Mouse (Mus musculus) urinary bladder, adult 2 months (tissue): Measurements from ENCODE around the gene Rad51d. TPM values are rescaled to one million over a fixed set of nuclear protein-coding genes. Genes with fewer than 3 reads are reported as not detected.

ENCODE experiments used
- DNase-seq: peaks from one replicate; pipeline ENCODE4 v3.0.0; 2022; ENCODE audit warnings: low spot score
- polyA plus RNA-seq: library from polyadenylated mRNA; depleted of rRNA; stranded (reverse); fragments of >200 nt; gene quantifications from 2 replicates; pipeline ENCODE4 v1.2.3, GENCODE M21; 2012

Gene Rad51d
- polyA plus RNA-seq, 1 experiment, result 18.6 TPM

- DNase-seq, result no peak
Observed at GRCm38 (mm10) chr11:82891936-82892335, 1.5 kb upstream of the Rad51d start, which contains the start of gene Fndc8. Gene Fndc8, plus strand, starts transcription at chr11:82892124.

- no peak for DNase-seq
Observed at GRCm38 (mm10) chr11:82889524-82890341, 681 bp downstream of the Rad51d start.

DNA sequence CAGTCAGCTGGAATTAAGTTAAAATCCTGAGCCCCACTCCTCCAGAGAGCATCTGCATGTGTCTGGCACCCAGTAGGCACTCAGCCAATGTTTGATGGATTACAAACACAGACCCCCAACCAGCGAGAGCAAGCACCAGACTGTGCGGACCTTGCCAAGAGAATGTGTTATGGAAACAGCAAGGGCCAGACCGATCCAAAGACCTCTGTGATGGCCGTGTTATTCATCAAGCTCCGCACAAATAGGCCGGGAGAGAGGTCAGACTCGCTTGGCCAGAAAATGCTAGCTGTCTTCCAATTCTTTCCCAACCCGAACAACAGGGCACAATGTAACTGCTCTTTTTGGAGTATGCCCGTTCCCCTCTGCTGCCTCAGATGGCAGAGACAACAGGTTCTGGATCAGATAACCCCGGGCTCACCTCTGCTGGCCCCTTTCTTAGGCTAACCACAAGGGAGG lies 1.9 kb downstream of the Rad51d start:
- no peak for DNase-seq

- DNase-seq, result no peak
Observed at GRCm38 (mm10) chr11:82886559-82886958, 3.9 kb downstream of the Rad51d start.

DNA sequence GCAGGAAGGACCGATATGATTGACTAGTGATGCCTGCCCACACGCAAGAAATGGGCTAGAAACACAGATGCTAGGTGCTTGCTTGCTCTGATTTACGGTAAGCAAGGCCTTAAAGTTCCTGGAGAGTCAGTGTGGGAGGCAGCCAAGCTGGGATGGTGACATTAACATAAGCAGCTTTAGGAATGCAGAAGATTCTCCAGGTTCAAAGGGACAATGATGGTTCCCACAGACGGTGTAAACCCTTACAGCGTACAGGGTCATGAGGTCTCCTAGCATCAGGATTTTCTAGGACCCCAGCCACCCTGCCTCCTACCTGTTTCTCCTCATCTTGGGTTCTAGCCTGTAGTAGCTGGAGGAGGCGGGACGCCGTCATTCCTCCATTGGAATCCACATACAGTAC lies 7.2 kb downstream of the Rad51d start:
- DNase-seq, result no peak

GRCm38 (mm10) chr11:82877726-82878344 lies 12.6 kb downstream of the Rad51d start:
- DNase-seq, result no peak

GRCm38 (mm10) chr11:82875631-82876030 lies 14.8 kb downstream of the Rad51d start:
- DNase-seq, result no peak

- no peak for DNase-seq
Observed at GRCm38 (mm10) chr11:82874924-82875323, 15.5 kb downstream of the Rad51d start.

- peak; percentile 92 for DNase-seq
Observed at GRCm38 (mm10) chr11:82871031-82871446, 19.4 kb downstream of the Rad51d start, which contains the start of gene Rffl. Gene Rffl, minus strand, starts transcription at chr11:82871210.

GRCm38 (mm10) chr11:82870173-82871030 lies 20.0 kb downstream of the Rad51d start:
- peak; percentile 51 for DNase-seq

DNA sequence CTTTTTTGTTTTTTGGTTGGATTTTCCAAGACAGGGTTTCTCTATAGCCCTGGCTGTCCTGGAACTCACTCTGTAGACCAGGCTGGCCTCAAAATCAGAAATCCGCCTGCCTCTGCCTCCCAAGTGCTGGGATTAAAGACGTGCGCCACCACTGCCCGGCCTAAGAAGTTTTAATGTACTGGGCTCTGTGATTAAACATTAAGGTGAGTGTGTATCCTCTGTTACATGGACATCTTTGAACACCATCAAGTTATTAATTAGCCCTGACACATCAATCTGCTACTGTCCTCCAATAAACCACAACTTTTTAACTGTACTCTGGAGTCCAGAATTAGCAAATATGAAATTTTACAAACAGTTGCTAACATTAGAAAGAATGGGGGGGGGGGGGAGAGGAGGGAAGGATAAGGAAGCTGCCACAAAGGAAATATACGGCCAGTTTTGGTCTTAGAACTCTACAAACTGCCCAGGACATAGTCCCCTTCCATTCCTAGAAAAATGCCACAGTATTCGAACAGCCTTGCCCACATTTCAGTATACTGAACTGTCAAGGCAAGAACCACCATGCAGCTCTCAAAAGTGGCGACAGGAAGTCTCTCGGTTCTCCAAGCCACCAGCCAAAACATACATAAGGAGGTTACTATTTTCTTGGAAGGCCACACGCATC lies 20.8 kb downstream of the Rad51d start:
- DNase-seq, result no peak

GRCm38 (mm10) chr11:82867956-82868355 lies 22.5 kb downstream of the Rad51d start:
- DNase-seq, result no peak

DNA sequence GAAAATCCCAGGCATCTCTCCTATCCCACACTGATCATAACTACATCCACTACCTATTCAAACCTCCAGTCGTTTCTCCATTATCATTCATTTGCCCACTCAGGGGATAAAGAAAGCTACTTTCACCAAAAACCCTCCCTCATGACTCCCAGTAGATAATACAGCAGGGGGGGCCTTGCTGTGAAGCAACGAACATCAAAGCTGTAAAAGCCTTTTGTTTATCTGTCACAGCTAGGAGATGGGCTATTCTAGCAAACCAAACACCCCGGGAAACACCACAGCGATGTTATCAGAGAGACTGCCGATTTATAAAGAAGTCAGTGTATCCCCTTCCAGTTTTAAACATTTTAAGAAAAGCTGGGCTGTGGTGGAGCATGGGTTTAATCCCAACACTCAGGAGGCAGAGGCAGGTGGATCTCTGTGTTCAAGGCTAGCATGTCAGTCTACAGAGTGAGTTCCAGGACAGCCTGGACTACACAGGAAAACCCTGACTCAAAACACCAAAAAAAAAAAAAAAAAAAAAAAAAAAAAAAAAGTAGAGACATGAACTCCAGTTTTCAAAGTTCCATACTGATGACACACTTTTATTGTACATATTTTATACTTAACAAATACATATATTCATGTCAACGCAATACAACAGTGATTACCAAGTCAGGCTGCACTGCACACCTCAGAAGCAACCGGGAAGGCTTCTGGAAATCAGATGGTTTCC lies 23.4 kb downstream of the Rad51d start:
- DNase-seq, result no peak

GRCm38 (mm10) chr11:82865957-82866356 lies 24.5 kb downstream of the Rad51d start:
- no peak for DNase-seq

GRCm38 (mm10) chr11:82863488-82863931 lies 26.9 kb downstream of the Rad51d start:
- DNase-seq, result no peak

DNA sequence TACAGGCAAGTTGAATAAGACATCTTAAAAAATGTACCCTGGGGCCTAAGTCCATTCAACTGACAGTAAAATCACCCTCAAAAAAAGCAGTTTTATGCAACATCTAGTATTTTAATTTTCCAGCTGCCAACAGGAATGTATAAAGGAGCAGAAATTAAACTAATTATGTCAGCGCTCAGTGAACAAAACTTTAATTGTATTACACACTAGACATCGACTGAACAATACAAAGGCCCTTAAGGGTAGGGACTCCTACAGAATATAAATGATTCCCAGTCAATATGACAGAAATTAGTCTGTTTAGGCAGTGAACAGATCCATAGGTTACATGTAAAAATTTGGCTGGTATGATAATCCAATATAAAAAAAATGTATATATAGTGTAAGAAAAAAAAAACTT lies 27.4 kb downstream of the Rad51d start:
- no peak for DNase-seq

DNA sequence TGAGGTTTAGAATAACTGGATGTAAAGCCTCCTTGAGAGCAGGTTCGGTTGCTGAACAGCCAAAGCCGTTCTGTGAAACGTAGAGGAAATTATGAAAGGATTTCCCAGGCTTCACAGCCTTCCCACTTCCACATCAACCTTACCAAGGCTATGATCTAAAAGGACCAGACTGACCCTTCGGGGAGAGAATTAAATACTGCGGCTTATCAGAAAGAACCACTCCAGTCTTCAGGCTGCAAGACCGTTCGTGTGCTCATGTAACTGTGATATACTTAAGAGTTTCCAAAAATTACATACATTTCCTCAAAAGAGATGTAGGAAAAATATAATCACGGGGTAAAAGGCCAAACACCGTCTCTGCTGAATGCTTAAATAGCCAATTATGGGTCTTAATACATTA lies 27.8 kb downstream of the Rad51d start:
- DNase-seq, result no peak

GRCm38 (mm10) chr11:82861558-82861957 lies 28.9 kb downstream of the Rad51d start:
- DNase-seq, result no peak

GRCm38 (mm10) chr11:82860759-82861158 lies 29.7 kb downstream of the Rad51d start:
- DNase-seq, result no peak

DNA sequence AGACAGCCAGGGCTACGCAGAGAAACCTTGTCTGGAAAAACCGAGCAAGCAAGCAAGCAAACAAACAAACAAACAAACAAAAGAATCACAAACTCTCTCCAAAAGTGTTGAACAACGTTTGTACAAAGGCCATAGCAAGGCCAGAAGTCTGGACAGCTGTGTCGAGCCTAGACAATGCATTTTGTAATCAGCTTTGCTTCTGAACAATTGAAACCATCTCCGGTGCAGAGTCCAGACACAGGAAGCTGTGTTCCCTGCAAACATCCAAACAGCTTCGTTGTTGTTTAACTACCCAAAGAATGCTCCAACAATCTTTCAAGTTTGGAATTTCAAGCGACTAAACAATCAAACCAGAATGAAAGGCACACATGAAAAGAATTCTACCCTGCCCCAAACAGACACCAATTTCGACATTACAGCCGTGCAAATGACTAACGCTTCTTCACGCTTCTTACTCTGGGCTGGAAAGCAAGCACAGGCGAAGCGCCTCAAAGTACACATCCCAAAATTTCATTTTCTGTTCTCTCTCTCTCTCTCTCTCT lies 33.0 kb downstream of the Rad51d start:
- no peak for DNase-seq

GRCm38 (mm10) chr11:82856032-82856431 lies 34.4 kb downstream of the Rad51d start:
- no peak for DNase-seq
